Mouse (Mus musculus) ES-Bruce4 (cell line): ENCODE data around the gene Ckb.
A peak's percentile ranks its signal among the peaks of the same experiment; 100 is the strongest.

Experiments used
- CTCF ChIP-seq: IDR thresholded peaks from one replicate; pipeline ENCODE4 v1.8.1; 2011; ENCODE audit warnings: low read depth, low read length
- POLR2A ChIP-seq: IDR thresholded peaks from one replicate; pipeline ENCODE4 v1.8.1; 2011; ENCODE audit warnings: low read length; ENCODE audit not compliant: insufficient read depth

DNA sequence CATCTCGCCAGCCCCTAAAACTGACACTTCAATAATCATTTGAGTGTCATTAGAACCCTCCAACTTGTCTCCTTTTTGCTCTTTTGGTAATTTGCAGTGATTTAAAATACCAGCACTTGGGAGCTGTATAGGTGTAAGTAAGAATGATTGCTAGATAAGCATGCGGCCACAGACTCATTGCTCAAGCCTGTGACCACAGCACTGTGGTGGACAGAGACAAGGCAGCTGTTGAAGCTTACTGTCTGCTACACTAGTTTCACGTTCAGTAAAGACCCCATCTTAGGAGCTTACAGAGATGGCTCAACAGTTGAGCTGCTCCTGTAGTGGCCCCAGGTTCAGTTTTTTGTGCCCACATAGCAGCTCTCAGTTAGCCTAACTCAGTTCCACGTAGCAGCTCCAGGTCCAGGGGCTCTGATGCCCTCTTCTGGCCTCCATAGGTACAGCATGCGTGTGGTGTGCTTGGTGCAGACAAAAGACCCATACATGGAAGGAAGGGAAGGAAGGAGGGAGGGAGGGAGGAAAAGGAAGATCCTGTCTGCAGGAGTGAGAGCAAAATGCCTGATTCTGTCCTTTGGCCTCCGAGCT is 24.0 kb downstream of the Ckb start:
- TF ChIP-seq CTCF (peak; percentile 89), POLR2A (no peak)
